Mouse (Mus musculus) thymus, postnatal 4 days (tissue): ENCODE measurements around the gene Ctrb1.

Source experiments
- DNase-seq: peaks from one replicate; pipeline ENCODE4 v3.0.0; 2021

The Ctrb1 gene

GRCm38 (mm10) chr8:111716603-111717487 lies 26.0 kb upstream of the Ctrb1 start:
- DNase-seq: no peak

GRCm38 (mm10) chr8:111715514-111715913 lies 24.7 kb upstream of the Ctrb1 start:
- DNase-seq: no peak

GRCm38 (mm10) chr8:111714295-111714694 lies 23.5 kb upstream of the Ctrb1 start:
- no peak for DNase-seq

- no peak for DNase-seq
Observed at GRCm38 (mm10) chr8:111713817-111714216, 23.0 kb upstream of the Ctrb1 start.

- DNase-seq: no peak
Observed at GRCm38 (mm10) chr8:111713291-111713690, 22.5 kb upstream of the Ctrb1 start.

- peak; percentile 79 for DNase-seq
Observed at GRCm38 (mm10) chr8:111712588-111712987, 21.8 kb upstream of the Ctrb1 start.

GRCm38 (mm10) chr8:111712135-111712534 lies 21.3 kb upstream of the Ctrb1 start:
- DNase-seq: no peak

- no peak for DNase-seq
Observed at GRCm38 (mm10) chr8:111710777-111711485, 20.1 kb upstream of the Ctrb1 start.

GRCm38 (mm10) chr8:111709223-111709622 lies 18.4 kb upstream of the Ctrb1 start:
- no peak for DNase-seq

- DNase-seq: no peak
Observed at GRCm38 (mm10) chr8:111708265-111708664, 17.5 kb upstream of the Ctrb1 start.

- no peak for DNase-seq
Observed at GRCm38 (mm10) chr8:111705699-111706098, 14.9 kb upstream of the Ctrb1 start.

- no peak for DNase-seq
Observed at GRCm38 (mm10) chr8:111705222-111705621, 14.4 kb upstream of the Ctrb1 start.

- no peak for DNase-seq
Observed at GRCm38 (mm10) chr8:111704585-111704984, 13.8 kb upstream of the Ctrb1 start.

GRCm38 (mm10) chr8:111701380-111701779 lies 10.6 kb upstream of the Ctrb1 start:
- DNase-seq: no peak

- no peak for DNase-seq
Observed at GRCm38 (mm10) chr8:111700740-111701139, 9.9 kb upstream of the Ctrb1 start.

- no peak for DNase-seq
Observed at GRCm38 (mm10) chr8:111700201-111700600, 9.4 kb upstream of the Ctrb1 start.

- DNase-seq: no peak
Observed at GRCm38 (mm10) chr8:111699035-111699434, 8.2 kb upstream of the Ctrb1 start.

- no peak for DNase-seq
Observed at GRCm38 (mm10) chr8:111697655-111698054, 6.8 kb upstream of the Ctrb1 start.

- no peak for DNase-seq
Observed at GRCm38 (mm10) chr8:111695441-111695840, 4.6 kb upstream of the Ctrb1 start.

- DNase-seq: no peak
Observed at GRCm38 (mm10) chr8:111693261-111693741, 2.5 kb upstream of the Ctrb1 start.

- DNase-seq: no peak
Observed at GRCm38 (mm10) chr8:111686881-111687280, 3.9 kb downstream of the Ctrb1 start.

- DNase-seq: no peak
Observed at GRCm38 (mm10) chr8:111682521-111682920, 8.3 kb downstream of the Ctrb1 start.

- no peak for DNase-seq
Observed at GRCm38 (mm10) chr8:111681153-111681552, 9.7 kb downstream of the Ctrb1 start.
